19 mouse cellular contexts compared by ENCODE assay signal in the genomic region with DNA sequence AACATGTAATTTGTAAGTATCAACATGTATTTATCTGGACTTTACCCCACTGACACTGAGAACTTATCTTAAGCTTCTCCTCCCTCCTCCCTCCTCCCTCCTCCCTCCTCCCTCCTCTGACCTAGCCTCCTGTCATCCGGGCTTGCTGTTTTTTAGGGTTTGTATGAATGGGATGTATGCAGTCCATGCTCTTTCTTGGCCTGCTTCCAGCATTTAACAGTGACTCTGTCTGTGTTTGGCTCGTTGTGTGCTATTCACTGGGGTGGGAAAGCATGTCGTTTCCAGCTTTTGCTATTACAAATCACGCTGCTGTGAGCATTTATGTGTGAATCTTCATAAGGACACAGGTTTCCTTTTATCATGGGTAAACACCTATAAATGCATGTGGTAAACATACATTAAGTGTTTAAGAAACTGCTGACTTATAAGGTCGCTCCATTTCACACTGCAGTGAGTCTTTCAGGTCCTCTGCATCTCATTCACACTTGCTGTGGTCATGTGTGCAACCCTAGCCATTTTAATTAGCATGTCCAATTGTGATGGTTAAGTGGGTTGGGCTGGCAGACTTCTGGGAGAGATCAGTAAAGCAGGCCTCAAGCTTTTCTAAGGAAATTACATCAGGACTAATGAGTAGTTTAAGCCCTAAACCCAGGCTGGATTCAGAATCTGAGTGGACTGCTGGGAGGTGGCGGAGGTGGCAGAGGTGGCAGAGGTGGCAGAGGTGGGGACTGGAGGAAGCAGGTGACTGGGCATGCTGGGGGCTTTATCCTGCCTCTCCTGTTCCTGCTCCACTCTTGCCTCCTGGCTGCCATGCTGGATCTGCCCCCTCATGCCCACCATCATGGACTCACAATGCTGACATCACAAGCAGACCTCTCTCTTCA.
A peak's percentile ranks its signal among the peaks of the same experiment; 100 is the strongest.
DNase-seq lines count a peak whose midpoint lies in the region; ATAC-seq lines count a peak whose summit lies in the region.
"Had no signal": no experiment of that assay in that cellular context is flagged by ENCODE, and none has a peak within 500 bp of the region (broad histone marks: within the 10 kb centered on the region; RNA-seq: fewer than 3 reads in every experiment).

No protein-coding gene starts in this region.

- H3K4me2 ChIP-seq in neural tube, embryonic 11.5 days (ENCODE audit: low read depth), result no peak overlapping the region
- H3K4me2 ChIP-seq in hindbrain, embryonic 14.5 days (replicated peaks), result no peak overlapping the region
- no peak overlapping the region for H3K4me2 ChIP-seq in neural tube, embryonic 14.5 days (ENCODE audit: low read depth, low read length)
- H3K4me2 ChIP-seq: liver, embryonic 15.5 days had no signal

- WGBS in neural tube, embryonic 11.5 days, result 59% methylated on average over 6 of the region's 6 CpGs
- WGBS in hindbrain, embryonic 14.5 days, result 47% methylated on average over 6 of the region's 6 CpGs
- WGBS in neural tube, embryonic 14.5 days, result 35% methylated on average over 6 of the region's 6 CpGs

- H3K4me1 ChIP-seq in neural tube, embryonic 11.5 days (ENCODE audit: control insufficient read depth, insufficient read depth, low read length), result no peaks in the 10 kb centered on the region
- no peaks in the 10 kb centered on the region for H3K4me1 ChIP-seq in hindbrain, embryonic 14.5 days (replicated peaks; ENCODE audit: control insufficient read depth, insufficient read depth, low read length)
- no peaks in the 10 kb centered on the region for H3K4me1 ChIP-seq in neural tube, embryonic 14.5 days (ENCODE audit: control insufficient read depth, insufficient read depth, low read length)
- H3K4me1 ChIP-seq: liver, embryonic 15.5 days had no signal

- DNase-seq in frontal cortex, postnatal 10 days (ENCODE audit: low spot score in 2 of 2), result no peak
- no peak for DNase-seq in neural tube, embryonic 11.5 days (ENCODE audit: low spot score)
- no peak for DNase-seq in neural tube, embryonic 10.5 days (ENCODE audit: extremely low spot score, low spot score)
- DNase-seq in hindbrain, embryonic 14.5 days (ENCODE audit: low spot score), result no peak
- no peak for DNase-seq in ovary, postnatal 36 days (ENCODE audit: low spot score)
- DNase-seq: adrenal gland, adult 2 months; cerebellum, adult 9-10 months; heart, postnatal 10 days; kidney, postnatal 4 days; layer of hippocampus, postnatal 36 days; left cerebral cortex, postnatal 4 days; spleen, adult 18-20 months; thymus, postnatal 36 days had no signal

- peaks cover 3% of the 10 kb centered on the region; the same call in 1 of the 2 replicates for H3K9me3 ChIP-seq in neural tube, embryonic 11.5 days (ENCODE audit: control insufficient read depth, low read length)
- H3K9me3 ChIP-seq in hindbrain, embryonic 14.5 days (ENCODE audit: control insufficient read depth, low read length), result peaks cover 4% of the 10 kb centered on the region; the same call in 1 of the 2 replicates
- peaks cover 3% of the 10 kb centered on the region for H3K9me3 ChIP-seq in neural tube, embryonic 14.5 days (ENCODE audit: control insufficient read depth, low read length)
- H3K9me3 ChIP-seq: liver, embryonic 15.5 days had no signal

- H3K27ac ChIP-seq in neural tube, embryonic 11.5 days (ENCODE audit: low read depth, low read length), result no peak overlapping the region
- 0 out of 2 replicates have a peak overlapping the region, but pooled peaks have one; percentile 23 for H3K27ac ChIP-seq in hindbrain, embryonic 14.5 days
- H3K27ac ChIP-seq in neural tube, embryonic 14.5 days (ENCODE audit: low read depth, low read length), result no peak overlapping the region
- H3K27ac ChIP-seq: liver, embryonic 15.5 days; macrophage had no signal

- no peak overlapping the region for H3K4me3 ChIP-seq in neural tube, embryonic 11.5 days (ENCODE audit: low read depth, low read length)
- no peak overlapping the region for H3K4me3 ChIP-seq in hindbrain, embryonic 14.5 days (replicated peaks; ENCODE audit: low read length)
- no peak overlapping the region for H3K4me3 ChIP-seq in neural tube, embryonic 14.5 days (ENCODE audit: low read depth, low read length)
- H3K4me3 ChIP-seq: liver, embryonic 15.5 days had no signal

- H3K27me3 ChIP-seq in neural tube, embryonic 11.5 days (ENCODE audit: control insufficient read depth, insufficient read depth, low read length), result no peaks in the 10 kb centered on the region
- no peaks in the 10 kb centered on the region for H3K27me3 ChIP-seq in hindbrain, embryonic 14.5 days (ENCODE audit: control insufficient read depth, insufficient read depth, low read length)
- H3K27me3 ChIP-seq in neural tube, embryonic 14.5 days (ENCODE audit: control insufficient read depth, insufficient read depth, low read length), result no peaks in the 10 kb centered on the region
- H3K27me3 ChIP-seq: liver, embryonic 15.5 days had no signal

- H3K9ac ChIP-seq in neural tube, embryonic 11.5 days (ENCODE audit: low read length), result no peak overlapping the region
- no peak overlapping the region for H3K9ac ChIP-seq in hindbrain, embryonic 14.5 days
- no peak overlapping the region for H3K9ac ChIP-seq in neural tube, embryonic 14.5 days (replicated peaks; ENCODE audit: low read depth, low read length)
- H3K9ac ChIP-seq: liver, embryonic 15.5 days had no signal

- peak; percentile 23; the same call in 1 of the 2 replicates for ATAC-seq in frontal cortex, adult (ENCODE audit: low TSS enrichment)
- ATAC-seq in neural tube, embryonic 11.5 days (ENCODE audit: insufficient read depth, low FRiP score, low TSS enrichment), result peak; percentile 53
- peak; percentile 53; the same call in 1 of the 2 replicates for ATAC-seq in hindbrain, embryonic 14.5 days (ENCODE audit: low FRiP score)
- peak; percentile 71; the same call in 1 of the 2 replicates for ATAC-seq in neural tube, embryonic 14.5 days (ENCODE audit: low read depth)
- ATAC-seq in erythroblast, adult 5-6 weeks (replicated peaks; ENCODE audit: low FRiP score, poor library complexity, severe bottlenecking), result no peak
- ATAC-seq: intestine, postnatal 0 days had no signal

- H3K36me3 ChIP-seq in neural tube, embryonic 11.5 days (ENCODE audit: control insufficient read depth, insufficient read depth, low read length), result peaks cover 3% of the 10 kb centered on the region; the same call in 1 of the 2 replicates
- H3K36me3 ChIP-seq in hindbrain, embryonic 14.5 days (replicated peaks; ENCODE audit: control insufficient read depth, insufficient read depth), result peaks cover 36% of the 10 kb centered on the region
- peaks cover 4% of the 10 kb centered on the region; the same call in 1 of the 2 replicates for H3K36me3 ChIP-seq in neural tube, embryonic 14.5 days (ENCODE audit: control insufficient read depth, insufficient read depth, low read length)
